Mouse (Mus musculus): Measurements from ENCODE around the gene Lama4. TPM values are rescaled to one million over a fixed set of nuclear protein-coding genes. Genes with fewer than 3 reads are reported as not detected.
A peak's percentile ranks its signal among the peaks of the same experiment; 100 is the strongest.

Gene Lama4
- total RNA-seq, 4 experiments from 2014 or later: 9.2 to 16.9 (median 11.5) TPM

- no peak for DNase-seq (ENCODE audit: low spot score in 2 of 2)
Observed at GRCm38 (mm10) chr10:39049581-39050294, 84.4 kb downstream of the Lama4 start.

- DNase-seq (ENCODE audit: low spot score in 2 of 2): no peak
Observed at GRCm38 (mm10) chr10:39056050-39056449, 90.7 kb downstream of the Lama4 start.

- no peak for DNase-seq (ENCODE audit: low spot score in 2 of 2)
Observed at GRCm38 (mm10) chr10:39064732-39065131, 99.4 kb downstream of the Lama4 start.

- DNase-seq (ENCODE audit: low spot score in 2 of 2): no peak
Observed at GRCm38 (mm10) chr10:39065449-39065848, 100.1 kb downstream of the Lama4 start.

- no peak for DNase-seq (ENCODE audit: low spot score in 2 of 2)
Observed at GRCm38 (mm10) chr10:39066061-39066460, 100.7 kb downstream of the Lama4 start.

GRCm38 (mm10) chr10:39066962-39067361, 101.6 kb downstream of the Lama4 start:
- DNase-seq (ENCODE audit: low spot score in 2 of 2): peak; percentile 53 to 58

- DNase-seq (ENCODE audit: low spot score in 2 of 2): no peak
Observed at GRCm38 (mm10) chr10:39072048-39072447, 106.7 kb downstream of the Lama4 start.

DNA sequence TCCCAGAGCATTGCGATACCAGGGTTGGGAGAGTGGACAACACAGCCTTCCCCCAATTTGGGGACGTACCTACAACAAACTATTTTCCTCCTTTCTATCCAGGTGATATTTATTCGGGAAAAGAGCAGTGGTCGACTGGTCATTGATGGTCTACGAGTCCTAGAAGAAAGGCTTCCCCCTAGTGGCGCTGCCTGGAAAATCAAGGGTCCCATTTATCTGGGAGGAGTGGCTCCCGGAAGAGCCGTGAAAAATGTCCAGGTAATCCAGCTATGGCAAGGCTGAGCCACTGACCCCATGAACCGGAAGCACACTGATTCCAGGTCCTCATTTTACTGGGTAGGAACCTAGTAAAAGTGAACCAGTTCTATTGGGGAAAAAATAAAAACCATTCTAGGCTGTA, 131.7 kb downstream of the Lama4 start:
- DNase-seq (ENCODE audit: low spot score in 2 of 2): no peak

- no peak for DNase-seq (ENCODE audit: low spot score in 2 of 2)
Observed at GRCm38 (mm10) chr10:39098746-39099145, 133.4 kb downstream of the Lama4 start.

GRCm38 (mm10) chr10:39104803-39105449, 139.6 kb downstream of the Lama4 start:
- no peak for DNase-seq (ENCODE audit: low spot score in 2 of 2)

- no peak for DNase-seq (ENCODE audit: low spot score in 2 of 2)
Observed at GRCm38 (mm10) chr10:39106413-39106812, 141.1 kb downstream of the Lama4 start.

DNA sequence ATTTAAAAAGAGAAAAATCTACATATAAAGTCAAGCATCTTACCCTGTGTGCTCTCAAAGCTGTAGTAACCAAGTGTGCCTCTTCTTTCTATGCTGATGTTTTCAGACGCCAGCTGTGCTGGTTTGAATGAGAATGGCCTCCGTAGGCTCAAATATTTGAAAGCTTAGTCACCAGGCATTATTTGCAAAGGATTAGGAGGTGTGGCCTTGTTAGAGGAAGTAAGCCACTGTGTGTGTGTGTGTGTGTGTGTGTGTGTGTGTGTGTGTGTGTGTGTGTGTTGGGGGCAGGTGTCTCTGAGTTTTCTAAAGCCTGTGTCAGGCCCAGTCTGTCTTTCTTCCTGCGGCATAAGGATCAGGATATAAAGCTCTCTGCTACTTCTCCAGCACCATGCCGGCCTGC, 141.6 kb downstream of the Lama4 start:
- no peak for DNase-seq (ENCODE audit: low spot score in 2 of 2)

- no peak for DNase-seq (ENCODE audit: low spot score in 2 of 2)
Observed at GRCm38 (mm10) chr10:39108837-39109488, 143.6 kb downstream of the Lama4 start.

DNA sequence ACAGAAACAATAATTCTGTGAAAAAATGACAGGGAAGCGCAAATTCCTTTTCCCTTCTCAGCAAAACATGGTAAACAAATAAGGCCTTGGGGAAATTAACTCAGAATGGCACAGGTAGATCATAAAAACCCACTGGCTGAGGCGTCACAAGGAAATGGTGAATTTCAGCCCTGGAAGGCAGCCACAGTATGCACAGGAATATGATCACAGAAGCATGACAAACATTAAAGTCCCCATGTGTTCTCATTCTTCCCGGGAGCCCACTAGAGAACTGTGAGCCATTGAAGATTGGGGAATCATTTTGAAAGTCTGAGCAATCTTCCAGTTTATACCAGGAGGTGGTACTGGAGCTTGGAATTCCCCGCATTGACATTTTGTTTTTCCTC, 144.2 kb downstream of the Lama4 start:
- no peak for DNase-seq (ENCODE audit: low spot score in 2 of 2)

DNA sequence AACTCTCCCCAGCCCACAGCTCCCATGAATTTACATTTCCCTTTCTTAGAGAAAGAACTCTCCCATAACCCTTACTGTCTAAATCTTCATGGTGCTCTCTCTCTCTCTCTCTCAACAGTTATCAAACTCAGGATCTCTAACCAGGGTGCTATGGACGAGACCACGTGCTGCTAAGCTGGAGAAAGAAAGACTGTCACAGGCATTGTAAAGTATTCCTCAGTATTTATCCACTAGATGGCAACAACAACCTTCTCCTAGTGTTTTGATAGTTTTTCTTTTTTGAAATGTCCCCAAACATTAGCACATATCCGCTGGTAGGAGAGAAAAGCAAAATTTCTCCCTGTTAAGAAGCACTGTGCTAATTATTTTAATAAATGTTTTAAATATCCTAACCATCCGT, 156.1 kb downstream of the Lama4 start:
- DNase-seq (ENCODE audit: low spot score in 2 of 2): no peak

GRCm38 (mm10) chr10:39133462-39134310, 168.4 kb downstream of the Lama4 start, which contains the start of the genes Fam229b and Tube1:
Fam229b (minus strand) TSS chr10:39133914.
Tube1 (plus strand) TSS chr10:39133976.
- peak; percentile 80 for DNase-seq (ENCODE audit: low spot score in 2 of 2)

GRCm38 (mm10) chr10:39137766-39138165, 172.5 kb downstream of the Lama4 start:
- no peak for DNase-seq (ENCODE audit: low spot score in 2 of 2)

- DNase-seq (ENCODE audit: low spot score in 2 of 2): no peak
Observed at GRCm38 (mm10) chr10:39138761-39139160, 173.4 kb downstream of the Lama4 start.

DNA sequence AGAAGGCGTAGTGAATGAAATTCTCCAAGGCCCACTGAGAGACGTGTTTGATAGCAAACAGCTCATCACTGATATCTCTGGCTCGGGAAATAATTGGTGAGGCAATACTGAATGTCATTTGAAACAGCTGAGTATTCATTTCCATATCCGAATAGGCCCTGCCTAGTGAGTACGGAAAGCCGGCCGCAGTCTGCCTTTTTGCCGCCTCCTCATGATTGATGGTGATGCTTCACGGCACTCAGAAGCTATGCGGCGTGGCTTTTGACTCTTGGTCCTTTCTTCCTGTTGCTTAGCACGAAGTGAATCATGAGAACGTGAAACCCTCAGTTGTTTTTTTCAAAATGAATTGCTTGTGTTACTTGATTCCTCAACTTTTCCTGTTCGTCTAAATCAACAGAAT, 175.5 kb downstream of the Lama4 start:
- no peak for DNase-seq (ENCODE audit: low spot score in 2 of 2)

GRCm38 (mm10) chr10:39141401-39141800, 176.1 kb downstream of the Lama4 start:
- DNase-seq (ENCODE audit: low spot score in 2 of 2): no peak

GRCm38 (mm10) chr10:39142216-39142615, 176.9 kb downstream of the Lama4 start:
- DNase-seq (ENCODE audit: low spot score in 2 of 2): no peak

- no peak for DNase-seq (ENCODE audit: low spot score in 2 of 2)
Observed at GRCm38 (mm10) chr10:39156719-39157118, 191.4 kb downstream of the Lama4 start.

Measured in gastrocnemius, adult 8-10 months (tissue).